Mouse (Mus musculus): ENCODE results near the gene Mfsd2a.
A peak's percentile ranks its signal among the peaks of the same experiment; 100 is the strongest.

The Mfsd2a gene

DNA sequence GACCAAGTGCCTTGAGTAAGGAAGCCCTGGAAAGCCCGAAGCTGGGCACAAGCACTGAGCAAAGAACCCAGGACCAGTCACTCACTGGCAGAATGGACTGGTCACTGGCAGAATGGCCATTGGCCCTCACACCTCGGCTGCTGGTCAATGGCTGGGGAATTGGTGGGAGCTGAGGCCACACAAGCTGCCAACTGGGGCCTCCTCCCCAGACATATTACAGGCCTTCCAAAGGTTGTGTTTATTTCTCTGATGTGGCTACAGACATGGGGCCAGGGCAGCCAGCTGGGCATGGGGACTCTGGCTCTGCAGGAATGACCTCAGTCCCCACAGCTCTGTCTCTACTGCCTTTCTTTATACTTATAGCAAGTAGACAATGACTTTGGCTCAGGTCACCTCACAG is 17.9 kb upstream of the Mfsd2a start:
- DNase-seq (ENCODE audit: low read depth, low spot score) = no peak

GRCm38 (mm10) chr4:122976885-122977284 is 15.9 kb upstream of the Mfsd2a start:
- DNase-seq (ENCODE audit: low read depth, low spot score) = no peak

DNA sequence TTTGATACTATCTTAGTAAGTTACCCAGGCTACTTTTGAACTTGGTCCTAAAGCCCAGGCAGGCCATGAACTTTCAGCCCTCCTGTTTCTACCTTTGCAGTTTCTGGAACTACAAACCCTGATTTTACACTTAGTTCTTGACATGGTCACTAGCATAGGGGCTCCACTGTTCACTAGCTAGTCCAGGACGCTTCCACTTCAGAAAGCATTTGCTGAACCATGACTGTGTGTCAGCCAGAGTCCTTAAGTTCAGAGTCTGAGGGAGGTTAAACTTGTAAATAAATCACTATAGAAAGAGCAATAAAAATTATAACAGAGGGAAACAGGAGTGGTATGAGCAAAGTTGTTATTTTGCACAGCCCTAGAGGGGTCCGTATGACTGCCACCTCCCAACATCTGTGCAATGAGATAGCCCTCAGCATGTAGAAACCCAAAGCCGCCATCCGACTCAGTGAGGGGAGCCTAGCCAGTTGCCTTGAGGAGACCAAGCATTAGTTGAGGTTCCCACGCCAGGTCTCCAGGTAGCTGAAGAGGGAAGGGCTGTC is 14.1 kb upstream of the Mfsd2a start:
- DNase-seq (ENCODE audit: low read depth, low spot score) = no peak

DNA sequence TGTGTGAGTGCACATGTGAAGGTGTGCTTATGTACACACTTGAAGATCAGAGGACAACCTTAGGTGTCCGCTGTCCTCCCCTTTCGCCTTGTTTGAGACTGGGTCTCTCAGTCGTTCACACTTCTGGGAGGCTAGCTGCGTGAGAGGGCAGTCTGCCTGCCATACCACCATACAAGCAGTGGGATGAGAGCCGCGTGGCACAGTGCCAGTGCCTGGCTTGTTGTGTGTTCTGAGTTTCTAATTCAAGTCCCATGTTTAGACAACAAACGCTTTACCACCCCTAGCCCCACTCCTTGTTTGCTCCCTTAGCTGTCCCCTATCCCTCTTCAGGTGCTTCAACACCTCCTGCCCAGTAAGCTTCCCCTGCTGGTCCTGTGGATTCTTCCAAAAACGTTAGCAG is 11.1 kb upstream of the Mfsd2a start:
- DNase-seq (ENCODE audit: low read depth, low spot score) = no peak

- DNase-seq (ENCODE audit: low read depth, low spot score) = no peak
Measured at GRCm38 (mm10) chr4:122971646-122972045, 10.7 kb upstream of the Mfsd2a start.

- DNase-seq (ENCODE audit: low read depth, low spot score) = no peak
Measured at GRCm38 (mm10) chr4:122971191-122971590, 10.2 kb upstream of the Mfsd2a start.

GRCm38 (mm10) chr4:122968106-122968505 is 7.1 kb upstream of the Mfsd2a start:
- DNase-seq (ENCODE audit: low read depth, low spot score) = no peak

DNA sequence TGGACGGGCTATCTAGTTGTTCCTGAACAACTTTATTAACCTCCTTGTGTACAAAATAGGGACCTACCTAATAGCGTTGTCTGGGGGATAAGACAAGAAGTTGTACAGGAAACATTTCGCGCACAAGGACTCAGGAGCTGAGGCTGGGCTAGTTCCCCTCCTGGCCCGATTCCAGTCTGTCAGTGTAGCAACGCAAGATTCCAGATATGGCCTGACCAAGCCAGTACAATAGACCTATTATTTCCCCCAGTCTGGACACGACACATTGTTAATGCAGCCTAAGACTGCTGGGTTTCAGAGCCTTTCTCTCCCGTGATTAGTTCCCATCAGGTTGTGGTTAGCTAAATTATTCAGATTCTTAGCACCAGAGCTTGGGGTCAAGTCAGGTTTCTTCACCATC is 1.8 kb upstream of the Mfsd2a start:
- no peak for DNase-seq (ENCODE audit: low read depth, low spot score)

GRCm38 (mm10) chr4:122961589-122961988 is 601 bp upstream of the Mfsd2a start:
- no peak for DNase-seq (ENCODE audit: low read depth, low spot score)

- DNase-seq (ENCODE audit: low read depth, low spot score) = no peak
Measured at GRCm38 (mm10) chr4:122960321-122961099, 478 bp downstream of the Mfsd2a start.

DNA sequence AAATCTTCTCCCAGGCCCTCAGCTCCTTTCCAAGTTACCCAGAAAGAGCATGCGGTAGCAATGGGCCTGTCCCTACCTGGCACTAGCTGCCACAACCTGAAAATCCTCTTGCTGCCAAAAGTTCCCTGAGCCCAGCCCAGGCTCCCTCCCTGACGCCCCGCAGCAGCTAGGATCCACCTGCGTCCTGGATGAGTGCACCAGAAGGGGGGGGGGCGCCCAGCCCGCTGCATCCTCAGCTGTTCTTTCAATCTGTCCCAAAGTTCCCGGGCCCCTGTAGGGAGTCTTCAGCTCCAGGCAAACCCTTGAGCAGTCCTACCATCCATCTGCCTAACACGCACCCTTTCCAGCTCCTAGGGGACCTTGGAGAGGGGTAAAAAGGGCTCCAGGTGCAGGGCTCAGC is 1.2 kb downstream of the Mfsd2a start:
- no peak for DNase-seq (ENCODE audit: low read depth, low spot score)

GRCm38 (mm10) chr4:122958491-122959031 is 2.4 kb downstream of the Mfsd2a start:
- no peak for DNase-seq (ENCODE audit: low read depth, low spot score)

DNA sequence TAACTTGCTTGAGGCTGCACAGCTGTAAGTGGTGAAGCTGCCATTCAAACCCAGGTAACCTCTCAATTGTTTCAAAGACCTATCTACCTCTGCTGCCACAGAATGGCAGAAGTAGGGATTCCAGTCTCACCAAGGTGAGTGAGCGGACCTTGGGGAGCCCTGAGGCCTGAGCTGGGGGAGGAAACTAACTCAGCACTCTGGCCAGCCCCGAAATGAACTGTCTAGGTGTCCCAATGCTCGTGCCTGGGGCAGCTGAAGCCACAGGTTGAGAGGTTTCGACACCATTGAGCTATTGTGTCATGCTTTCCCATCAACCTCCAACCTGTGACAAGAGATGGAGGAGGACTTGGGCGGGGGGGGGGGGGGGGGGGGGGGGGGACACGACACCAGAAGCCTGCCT is 4.7 kb downstream of the Mfsd2a start:
- DNase-seq (ENCODE audit: low read depth, low spot score) = no peak

- DNase-seq (ENCODE audit: low read depth, low spot score) = peak; percentile 66
Measured at GRCm38 (mm10) chr4:122955412-122956136, 5.4 kb downstream of the Mfsd2a start.

GRCm38 (mm10) chr4:122954680-122955411 is 6.1 kb downstream of the Mfsd2a start:
- no peak for DNase-seq (ENCODE audit: low read depth, low spot score)

- DNase-seq (ENCODE audit: low read depth, low spot score) = no peak
Measured at GRCm38 (mm10) chr4:122949096-122949495, 11.9 kb downstream of the Mfsd2a start.

DNA sequence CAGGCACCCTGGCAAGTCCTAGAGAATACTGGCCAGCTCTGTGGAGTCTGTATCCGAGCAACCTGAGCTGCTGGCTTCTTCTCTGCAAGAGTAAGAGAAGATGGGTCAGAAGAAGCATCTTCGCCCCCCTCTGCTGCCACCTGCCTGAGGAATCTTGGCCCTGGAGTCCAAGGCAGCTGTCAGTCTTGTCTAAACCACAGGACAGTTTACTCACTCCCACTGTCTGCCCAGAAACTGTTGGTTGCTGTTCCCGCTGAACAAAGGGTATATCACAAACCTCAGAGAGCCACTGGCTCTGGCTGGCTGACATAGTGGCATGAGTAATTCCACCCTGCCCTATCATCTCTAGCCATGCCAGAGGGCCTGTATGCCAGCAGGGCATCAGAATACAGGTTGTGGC is 13.8 kb downstream of the Mfsd2a start:
- no peak for DNase-seq (ENCODE audit: low read depth, low spot score)

DNA sequence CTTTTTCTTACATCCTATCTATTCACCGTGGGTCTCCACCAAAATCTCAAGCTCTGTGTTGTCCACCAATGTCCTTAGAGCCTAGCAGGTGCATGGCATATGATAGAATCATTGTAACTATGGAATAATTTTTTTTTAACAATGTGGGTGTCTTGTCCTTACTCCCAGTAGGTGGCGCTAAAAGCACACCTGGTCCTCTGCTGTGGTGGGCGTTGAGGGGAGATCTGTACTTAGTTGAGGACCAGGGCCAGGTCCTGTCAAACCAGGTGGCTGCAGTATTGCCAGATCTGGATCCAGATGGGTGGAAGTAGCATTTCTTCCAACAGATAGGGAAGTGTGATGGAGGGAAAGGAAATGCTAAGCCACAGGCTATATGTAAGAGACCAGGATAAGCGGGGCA is 16.6 kb downstream of the Mfsd2a start:
- DNase-seq (ENCODE audit: low read depth, low spot score) = no peak

DNA sequence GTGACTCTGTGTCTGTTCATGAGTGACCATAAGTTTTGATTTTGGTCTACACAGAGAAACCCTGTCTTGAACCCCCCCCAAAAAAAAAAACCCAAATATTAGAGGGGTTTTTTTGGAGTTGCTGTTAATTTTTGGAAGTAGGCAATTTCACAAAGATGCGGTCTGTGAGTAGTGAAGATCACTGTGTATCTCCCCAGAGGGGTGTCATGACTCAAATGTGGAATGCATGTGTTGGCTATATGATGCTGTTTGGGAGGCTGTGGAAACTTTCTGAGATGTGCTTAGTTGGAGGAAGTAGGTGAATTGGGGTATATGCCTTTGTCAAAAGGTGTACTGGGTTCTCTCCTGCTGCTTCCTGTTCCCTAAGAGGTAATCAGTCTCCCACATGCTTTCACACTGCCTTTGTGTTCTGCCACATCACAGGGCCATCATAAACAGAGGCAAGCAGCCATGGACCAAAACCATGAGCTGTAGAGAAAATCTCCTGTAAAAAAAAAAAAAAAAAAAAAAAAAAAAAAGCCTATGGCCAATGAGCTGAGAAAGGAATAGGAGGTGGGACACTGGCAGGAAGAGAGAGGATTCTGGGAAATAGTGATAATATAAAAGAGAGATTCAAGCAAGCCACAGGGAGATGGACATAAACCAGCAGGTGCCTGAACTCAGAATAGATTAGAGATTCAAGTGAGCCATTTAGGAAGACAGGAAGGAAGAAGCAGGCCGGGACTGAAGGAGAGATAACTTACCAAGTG is 21.8 kb downstream of the Mfsd2a start:
- DNase-seq (ENCODE audit: low read depth, low spot score) = no peak

DNA sequence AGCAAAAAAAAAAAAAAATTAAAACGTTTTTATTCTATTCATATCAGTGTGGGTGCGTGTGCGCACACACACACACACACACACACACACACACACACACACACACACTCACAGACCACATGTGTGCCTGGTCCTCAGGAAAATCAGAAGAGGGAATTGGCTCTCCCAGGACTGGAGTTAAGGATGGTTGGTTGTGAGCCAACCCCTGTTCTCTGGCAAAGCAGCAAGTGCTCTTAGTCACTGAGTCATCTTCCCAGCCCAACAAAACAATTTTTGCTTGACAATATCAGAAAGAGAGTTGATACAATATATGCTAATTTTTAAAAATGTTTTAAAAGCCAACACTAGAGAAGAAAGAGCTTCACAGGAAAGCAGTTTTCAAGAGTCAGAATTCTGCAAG is 23.5 kb downstream of the Mfsd2a start:
- DNase-seq (ENCODE audit: low read depth, low spot score) = no peak

DNA sequence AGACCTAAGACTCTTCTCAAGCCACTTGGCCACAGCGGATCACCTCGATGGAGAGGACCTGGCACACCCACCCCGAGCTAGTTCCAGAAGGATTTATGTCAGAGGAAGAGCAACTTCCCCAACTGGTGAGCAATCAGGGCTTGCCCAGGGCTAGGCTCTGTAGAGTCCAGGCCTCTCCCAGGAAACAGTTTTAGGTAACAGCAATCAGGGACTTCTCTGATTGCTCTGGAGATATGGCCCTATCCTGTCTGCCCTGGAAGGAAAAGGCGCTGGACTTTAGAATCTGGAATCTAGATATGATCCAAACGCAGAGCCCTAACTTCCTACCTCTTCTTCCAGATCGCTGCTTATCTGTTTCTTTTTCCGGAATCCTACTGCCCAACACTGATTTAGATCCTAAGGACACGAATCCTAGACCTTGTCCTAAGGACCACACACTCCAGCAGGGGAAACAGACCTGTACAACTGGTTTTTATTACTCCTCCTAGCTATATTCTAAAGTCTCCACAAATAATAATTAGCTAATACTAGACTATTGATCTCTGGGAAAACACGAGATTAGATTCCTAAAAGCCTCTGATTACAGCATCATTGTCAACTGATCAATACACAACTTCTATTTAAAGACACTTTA is 25.4 kb downstream of the Mfsd2a start:
- no peak for DNase-seq (ENCODE audit: low read depth, low spot score)

All from brain, embryonic 18.5 days (tissue).